Mouse (Mus musculus): Measurements from ENCODE around the gene Acss2. TPM values are rescaled to one million over a fixed set of nuclear protein-coding genes. Genes with fewer than 3 reads are reported as not detected.

The Acss2 gene
- polyA plus RNA-seq, 1 experiment from 2014 or later = 29.4 TPM

DNA sequence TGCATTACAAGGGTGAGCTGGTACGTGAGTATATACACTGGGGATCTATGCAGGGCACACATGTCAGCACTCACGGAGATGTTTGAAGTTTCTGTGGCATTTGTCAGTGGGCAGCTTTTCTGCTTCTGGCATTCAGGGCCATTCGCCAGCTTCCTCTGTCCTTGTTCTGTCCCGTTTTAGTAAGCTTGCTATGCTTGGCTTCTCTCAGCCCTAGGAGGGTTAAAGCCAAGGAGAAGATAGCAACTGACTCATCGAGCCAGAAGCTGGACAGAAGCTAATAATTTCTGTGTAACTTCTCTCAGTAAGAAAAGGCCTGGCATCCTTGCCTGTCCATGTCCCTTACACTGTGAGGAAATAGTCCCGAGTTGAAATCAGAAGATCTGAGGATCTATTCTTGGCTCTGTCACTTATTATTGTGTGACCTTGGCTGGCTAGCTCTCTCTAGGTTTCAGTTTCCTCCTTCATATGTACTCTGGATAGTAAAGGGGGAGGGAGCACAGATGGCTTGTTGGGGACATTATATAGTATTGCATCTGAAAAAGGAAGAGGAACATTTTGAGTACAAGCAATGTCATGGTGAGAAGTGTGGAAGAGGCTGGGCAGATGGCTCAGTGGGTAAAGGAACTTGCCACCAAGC lies 23.2 kb downstream of the Acss2 start:
- 58% methylated on average over 6 of the region's 6 CpGs for WGBS
- Histone ChIP-seq H3K4me2 (no peak overlapping the region), H3K4me3 (replicated peaks) (no peak overlapping the region), H3K9ac (replicated peaks) (no peak overlapping the region), H3K27me3 (replicated peaks) (no peaks in the 10 kb centered on the region), H3K4me1 (no peaks in the 10 kb centered on the region), H3K36me3 (no peaks in the 10 kb centered on the region), H3K27ac (replicated peaks) (no peak overlapping the region), H3K9me3 (replicated peaks) (no peaks in the 10 kb centered on the region)
- no peak for ATAC-seq (ENCODE audit: low FRiP score)

DNA sequence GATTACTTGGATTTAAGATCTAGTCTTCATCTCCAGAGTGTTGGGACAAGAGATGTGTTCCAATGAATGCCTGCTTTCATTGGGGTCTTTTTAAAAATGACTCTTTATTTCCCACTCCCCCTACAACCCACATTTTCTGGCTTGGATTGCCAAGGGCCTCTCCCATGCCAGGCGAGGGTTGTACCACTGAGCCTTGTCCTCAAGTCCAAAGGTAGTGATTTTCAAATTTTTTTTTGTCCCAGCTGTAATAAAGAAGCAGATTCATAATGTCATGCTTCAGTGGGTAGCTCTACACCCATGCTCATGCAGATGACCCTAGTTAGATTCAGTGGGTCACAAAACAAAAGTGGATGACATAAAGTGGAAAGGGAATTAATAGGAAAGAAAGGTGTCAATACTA lies 29.2 kb downstream of the Acss2 start:
- no peaks in the 10 kb centered on the region for H3K27me3 ChIP-seq (replicated peaks)
- H3K9me3 ChIP-seq (replicated peaks) = no peaks in the 10 kb centered on the region
- H3K4me2 ChIP-seq = no peak overlapping the region
- no peak for ATAC-seq (ENCODE audit: low FRiP score)
- H3K27ac ChIP-seq (replicated peaks) = no peak overlapping the region
- 78% methylated on average over 1 of the region's 1 CpGs for WGBS
- no peaks in the 10 kb centered on the region for H3K4me1 ChIP-seq
- no peak overlapping the region for H3K4me3 ChIP-seq (replicated peaks)
- 0 out of 2 replicates have a peak, but pooled peaks cover 4% of the 10 kb centered on the region for H3K36me3 ChIP-seq
- no peak overlapping the region for H3K9ac ChIP-seq (replicated peaks)

GRCm38 (mm10) chr2:155552336-155552735 lies 34.6 kb downstream of the Acss2 start:
- no peaks in the 10 kb centered on the region for H3K9me3 ChIP-seq (replicated peaks)
- peaks cover 12% of the 10 kb centered on the region; the same call in 1 of the 2 replicates for H3K36me3 ChIP-seq
- no peaks in the 10 kb centered on the region for H3K4me1 ChIP-seq
- no peaks in the 10 kb centered on the region for H3K27me3 ChIP-seq (replicated peaks)
- no peak overlapping the region for H3K4me3 ChIP-seq (replicated peaks)
- no peak overlapping the region for H3K9ac ChIP-seq (replicated peaks)
- no peak for ATAC-seq (ENCODE audit: low FRiP score)
- H3K4me2 ChIP-seq = no peak overlapping the region
- no peak overlapping the region for H3K27ac ChIP-seq (replicated peaks)

DNA sequence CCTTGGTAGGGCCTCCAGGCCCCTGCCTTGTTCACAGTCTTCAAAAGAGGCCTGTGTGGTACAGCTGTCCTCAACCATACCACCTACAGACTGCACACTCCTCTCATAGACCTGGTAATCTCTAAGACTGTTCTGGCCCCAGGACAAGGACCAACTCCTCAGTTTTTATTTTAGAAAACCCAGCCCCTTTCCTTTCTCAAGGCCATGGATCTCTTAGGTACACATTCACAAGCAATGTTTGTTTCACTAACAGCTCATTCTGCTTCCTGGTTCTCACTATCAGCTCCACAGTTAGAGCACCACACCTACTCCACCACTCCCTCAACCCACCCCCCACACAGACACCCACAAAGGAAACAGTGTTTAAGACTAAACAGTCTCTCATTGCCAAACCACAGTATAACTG lies 35.2 kb downstream of the Acss2 start:
- no peak overlapping the region for H3K9ac ChIP-seq (replicated peaks)
- no peak overlapping the region for H3K4me2 ChIP-seq
- H3K36me3 ChIP-seq = peaks cover 12% of the 10 kb centered on the region; the same call in 1 of the 2 replicates
- H3K9me3 ChIP-seq (replicated peaks) = no peaks in the 10 kb centered on the region
- no peaks in the 10 kb centered on the region for H3K27me3 ChIP-seq (replicated peaks)
- H3K4me3 ChIP-seq (replicated peaks) = no peak overlapping the region
- no peak for ATAC-seq (ENCODE audit: low FRiP score)
- no peak overlapping the region for H3K27ac ChIP-seq (replicated peaks)
- no peaks in the 10 kb centered on the region for H3K4me1 ChIP-seq

DNA sequence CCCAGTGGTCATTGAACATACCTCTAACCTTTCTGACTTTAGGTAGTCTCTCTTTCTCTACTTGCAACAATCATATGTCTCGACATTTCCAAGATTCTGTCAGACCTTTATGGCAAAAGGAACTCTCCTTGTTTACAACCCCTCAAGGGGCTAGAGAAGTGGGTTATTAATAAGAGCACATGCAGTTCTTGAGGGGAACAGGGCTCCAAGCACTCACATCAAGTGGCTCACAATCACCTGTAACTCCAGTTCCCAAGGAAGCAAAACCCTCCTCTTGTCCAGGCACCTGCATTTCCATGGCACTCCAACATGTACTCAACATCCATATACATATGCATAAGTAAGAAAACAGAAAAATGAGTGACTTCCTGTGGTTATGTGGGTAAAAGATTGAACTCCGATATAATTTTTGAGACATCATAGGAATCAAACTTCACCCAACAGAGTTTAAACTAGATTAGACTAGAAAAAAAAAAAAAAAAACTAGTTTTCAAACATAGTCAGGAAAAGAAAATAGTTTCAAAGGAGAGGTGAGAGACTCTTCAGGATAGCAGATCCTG lies 36.8 kb downstream of the Acss2 start:
- WGBS = 92% methylated on average over 2 of the region's 2 CpGs
- no peaks in the 10 kb centered on the region for H3K4me1 ChIP-seq
- no peaks in the 10 kb centered on the region for H3K9me3 ChIP-seq (replicated peaks)

GRCm38 (mm10) chr2:155562209-155562608 lies 44.5 kb downstream of the Acss2 start:
- Histone ChIP-seq H3K4me2 (no peak overlapping the region), H3K4me1 (no peaks in the 10 kb centered on the region), H3K9me3 (replicated peaks) (no peaks in the 10 kb centered on the region), H3K27me3 (replicated peaks) (no peaks in the 10 kb centered on the region), H3K9ac (replicated peaks) (no peak overlapping the region), H3K27ac (replicated peaks) (no peak overlapping the region), H3K4me3 (replicated peaks) (no peak overlapping the region), H3K36me3 (peaks cover 36% of the 10 kb centered on the region)
- WGBS = 64% methylated on average over 1 of the region's 1 CpGs
- no peak for ATAC-seq (ENCODE audit: low FRiP score)

More for the DNA sequence above, 36.8 kb downstream of the Acss2 start:
- H3K27ac ChIP-seq (replicated peaks) = no peak overlapping the region
- ATAC-seq (ENCODE audit: low FRiP score) = no peak
- H3K4me3 ChIP-seq (replicated peaks) = no peak overlapping the region
- no peak overlapping the region for H3K9ac ChIP-seq (replicated peaks)
- no peak overlapping the region for H3K4me2 ChIP-seq
- peaks cover 17% of the 10 kb centered on the region for H3K36me3 ChIP-seq
- no peaks in the 10 kb centered on the region for H3K27me3 ChIP-seq (replicated peaks)

DNA sequence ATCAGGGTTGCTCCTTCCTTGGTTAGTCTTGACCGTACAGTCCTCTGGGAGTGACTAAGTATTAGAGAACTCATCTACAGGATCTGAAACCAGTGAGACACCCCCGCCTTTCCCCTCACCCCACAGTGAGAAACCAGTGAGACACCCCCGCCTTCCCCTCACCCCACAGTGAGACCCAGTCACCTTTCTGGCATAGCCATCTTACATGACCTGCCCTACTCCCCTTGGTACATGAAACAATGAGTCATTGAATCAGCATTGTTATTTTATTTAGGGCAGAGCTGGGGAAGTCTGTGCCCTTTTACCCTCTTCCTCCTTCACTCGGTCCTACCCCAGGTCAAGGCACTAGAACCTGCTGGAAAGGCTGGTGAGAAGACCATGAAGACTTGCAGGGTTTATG lies 45.2 kb downstream of the Acss2 start:
- no peak overlapping the region for H3K27ac ChIP-seq (replicated peaks)
- H3K4me1 ChIP-seq = no peaks in the 10 kb centered on the region
- H3K36me3 ChIP-seq = peaks cover 39% of the 10 kb centered on the region
- H3K9ac ChIP-seq (replicated peaks) = no peak overlapping the region
- no peaks in the 10 kb centered on the region for H3K9me3 ChIP-seq (replicated peaks)
- no peaks in the 10 kb centered on the region for H3K27me3 ChIP-seq (replicated peaks)
- no peak overlapping the region for H3K4me3 ChIP-seq (replicated peaks)
- ATAC-seq (ENCODE audit: low FRiP score) = no peak
- H3K4me2 ChIP-seq = no peak overlapping the region
- WGBS = 82% methylated on average over 4 of the region's 4 CpGs

- WGBS = 88% methylated on average over 5 of the region's 5 CpGs
- 0 out of 2 replicates have a peak, but pooled peaks cover 3% of the 10 kb centered on the region for H3K4me1 ChIP-seq
- H3K4me3 ChIP-seq (replicated peaks) = no peak overlapping the region
- no peaks in the 10 kb centered on the region for H3K9me3 ChIP-seq (replicated peaks)
- no peak overlapping the region for H3K9ac ChIP-seq (replicated peaks)
- peaks cover 21% of the 10 kb centered on the region for H3K36me3 ChIP-seq
- no peaks in the 10 kb centered on the region for H3K27me3 ChIP-seq (replicated peaks)
- H3K27ac ChIP-seq (replicated peaks) = no peak overlapping the region
- ATAC-seq (ENCODE audit: low FRiP score) = no peak
- H3K4me2 ChIP-seq = no peak overlapping the region
Measured at GRCm38 (mm10) chr2:155567751-155568150, 50.0 kb downstream of the Acss2 start.

GRCm38 (mm10) chr2:155569223-155569807 lies 51.6 kb downstream of the Acss2 start:
- H3K27me3 ChIP-seq (replicated peaks) = no peaks in the 10 kb centered on the region
- no peak overlapping the region for H3K4me3 ChIP-seq (replicated peaks)
- no peaks in the 10 kb centered on the region for H3K9me3 ChIP-seq (replicated peaks)
- no peak overlapping the region for H3K27ac ChIP-seq (replicated peaks)
- whole genome bisulfite sequencing = 10% methylated on average over 3 of the region's 3 CpGs
- H3K4me2 ChIP-seq = no peak overlapping the region
- peaks cover 16% of the 10 kb centered on the region for H3K36me3 ChIP-seq
- no peak for ATAC-seq (ENCODE audit: low FRiP score)
- H3K4me1 ChIP-seq = 0 out of 2 replicates have a peak, but pooled peaks cover 3% of the 10 kb centered on the region
- no peak overlapping the region for H3K9ac ChIP-seq (replicated peaks)

DNA sequence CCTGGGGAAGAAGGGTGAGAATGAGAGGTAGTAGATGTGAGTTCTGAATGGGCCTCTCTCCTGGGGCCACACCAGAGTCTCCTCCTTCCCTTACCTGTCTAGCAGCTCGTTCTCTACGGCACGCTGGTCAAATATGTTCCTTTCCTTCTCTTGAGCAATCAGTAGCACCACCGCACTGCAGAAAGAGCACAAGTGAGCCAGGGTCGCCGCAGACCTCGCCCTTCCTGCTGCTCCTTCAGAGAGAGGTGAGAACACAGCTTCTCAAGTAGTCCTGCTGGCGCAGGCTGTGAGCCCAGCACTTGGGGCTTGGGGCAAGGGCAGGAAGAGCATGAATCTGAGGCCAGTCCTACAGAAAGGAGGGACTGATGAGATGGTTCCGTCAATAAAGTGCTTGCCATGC lies 55.3 kb downstream of the Acss2 start:
- Histone ChIP-seq H3K9me3 (replicated peaks) (no peaks in the 10 kb centered on the region), H3K36me3 (peaks cover 16% of the 10 kb centered on the region), H3K9ac (replicated peaks) (no peak overlapping the region), H3K27ac (replicated peaks) (no peak overlapping the region), H3K4me1 (0 out of 2 replicates have a peak, but pooled peaks cover 3% of the 10 kb centered on the region), H3K27me3 (replicated peaks) (no peaks in the 10 kb centered on the region), H3K4me2 (no peak overlapping the region), H3K4me3 (replicated peaks) (no peak overlapping the region)
- WGBS = 92% methylated on average over 9 of the region's 9 CpGs
- no peak for ATAC-seq (ENCODE audit: low FRiP score)

GRCm38 (mm10) chr2:155573996-155574395 lies 56.2 kb downstream of the Acss2 start:
- Histone ChIP-seq H3K4me2 (no peak overlapping the region), H3K27ac (replicated peaks) (no peak overlapping the region), H3K36me3 (peaks cover 16% of the 10 kb centered on the region), H3K4me1 (0 out of 2 replicates have a peak, but pooled peaks cover 3% of the 10 kb centered on the region), H3K9ac (replicated peaks) (no peak overlapping the region), H3K27me3 (replicated peaks) (no peaks in the 10 kb centered on the region), H3K9me3 (replicated peaks) (no peaks in the 10 kb centered on the region), H3K4me3 (replicated peaks) (no peak overlapping the region)
- ATAC-seq (ENCODE audit: low FRiP score) = no peak
- 92% methylated on average over 7 of the region's 7 CpGs for WGBS

- Histone ChIP-seq H3K4me2 (no peak overlapping the region), H3K36me3 (peaks cover 16% of the 10 kb centered on the region), H3K4me1 (no peaks in the 10 kb centered on the region), H3K9me3 (replicated peaks) (no peaks in the 10 kb centered on the region), H3K4me3 (replicated peaks) (no peak overlapping the region), H3K27ac (replicated peaks) (no peak overlapping the region), H3K27me3 (replicated peaks) (no peaks in the 10 kb centered on the region), H3K9ac (replicated peaks) (no peak overlapping the region)
- no peak for ATAC-seq (ENCODE audit: low FRiP score)
- 82% methylated on average over 4 of the region's 4 CpGs for WGBS
Measured at GRCm38 (mm10) chr2:155574700-155575099, 57.0 kb downstream of the Acss2 start.
